Mouse (Mus musculus) CH12.LX (cell line): ENCODE measurements around the gene Rps19bp1. TPM values are rescaled to one million over a fixed set of nuclear protein-coding genes. Genes with fewer than 3 reads are reported as not detected.

ENCODE experiments used
- DNase-seq: peaks from one replicate; pipeline ENCODE4 v3.0.0-alpha.2; 2013; ENCODE audit errors: extremely low read depth
- H3K27ac ChIP-seq: 2 replicates; pipeline ENCODE4 v1.5.1; 2012; ENCODE audit warnings: low read depth, mild to moderate bottlenecking, control low read depth, moderate library complexity; ENCODE audit not compliant: insufficient read depth
- H3K27me3 ChIP-seq: replicated peaks from 2 replicates; pipeline ENCODE3; 2012; ENCODE audit warnings: inconsistent platforms
- H3K36me3 ChIP-seq, 2 experiments: replicated peaks in 1 of 2; 2 replicates each; pipeline versions ENCODE3 to v1.6.1; 2012; ENCODE audit warnings: inconsistent platforms in 1 of 2, low read length in 1 of 2, mild to moderate bottlenecking in 1 of 2, mixed read lengths in 1 of 2, moderate library complexity in 1 of 2; ENCODE audit not compliant: control insufficient read depth in 1 of 2, insufficient read depth in 1 of 2
- H3K4me1 ChIP-seq, 2 experiments: 2 replicates each; pipeline ENCODE4 v1.6.1; 2012; ENCODE audit warnings: inconsistent platforms in 1 of 2, moderate library complexity in 1 of 2; ENCODE audit not compliant: insufficient read depth in 2 of 2, control insufficient read depth in 1 of 2
- H3K4me2 ChIP-seq: 2 replicates; pipeline ENCODE4 v1.6.1; 2012; ENCODE audit warnings: low read depth, mild to moderate bottlenecking, control low read depth; ENCODE audit not compliant: poor library complexity, insufficient read depth, severe bottlenecking
- H3K4me3 ChIP-seq, 3 experiments: fragments of 150-350 bp in 1 of 3; sonication (generic) in 1 of 3; replicated peaks in 1 of 3; 2 replicates each; pipeline versions ENCODE3 to v1.5.1; 2011 to 2012; ENCODE audit warnings: low read depth in 2 of 3, low read length in 2 of 3, mild to moderate bottlenecking in 2 of 3, moderate library complexity in 2 of 3, control low read depth in 1 of 3, improper control_type of control experiment in 1 of 3, inconsistent platforms in 1 of 3, mixed read lengths in 1 of 3; ENCODE audit not compliant: poor library complexity in 1 of 3
- H3K79me2 ChIP-seq: replicated peaks from 2 replicates; pipeline ENCODE4 v1.6.1; 2012; ENCODE audit warnings: mild to moderate bottlenecking, moderate library complexity; ENCODE audit not compliant: control insufficient read depth, poor library complexity, insufficient read depth, severe bottlenecking; ENCODE audit errors: extremely low read depth
- H3K9ac ChIP-seq: 2 replicates; pipeline ENCODE4 v1.6.1; 2012; ENCODE audit warnings: low read depth, mild to moderate bottlenecking, control low read depth, moderate library complexity; ENCODE audit not compliant: insufficient read depth
- H3K9me3 ChIP-seq: replicated peaks from 2 replicates; pipeline ENCODE3; 2012; ENCODE audit warnings: low read length, inconsistent platforms, mixed read lengths
- CHD2 ChIP-seq: IDR thresholded peaks from 2 replicates; pipeline ENCODE4 v1.6.1; 2011; ENCODE audit warnings: low read length, improper control_type of control experiment
- EP300 ChIP-seq: IDR thresholded peaks from 2 replicates; pipeline ENCODE4 v1.6.1; 2011; ENCODE audit warnings: low read length, improper control_type of control experiment
- HCFC1 ChIP-seq: IDR thresholded peaks from 2 replicates; pipeline ENCODE4 v1.6.1; 2012; ENCODE audit warnings: low read depth, mild to moderate bottlenecking, inconsistent platforms, low read length, improper control_type of control experiment
- IRF4 ChIP-seq: IDR thresholded peaks from 2 replicates; pipeline ENCODE4 v1.6.1; 2014; ENCODE audit warnings: low read depth, mild to moderate bottlenecking, inconsistent platforms, low read length, improper control_type of control experiment
- MAFK ChIP-seq: IDR thresholded peaks from 2 replicates; pipeline ENCODE4 v1.6.1; 2011; ENCODE audit warnings: low read length, improper control_type of control experiment; ENCODE audit not compliant: insufficient replicate concordance
- MAZ ChIP-seq: IDR thresholded peaks from 2 replicates; pipeline ENCODE4 v1.6.1; 2012; ENCODE audit warnings: low read depth, mild to moderate bottlenecking, inconsistent platforms, low read length, improper control_type of control experiment, moderate library complexity
- MEF2A ChIP-seq: IDR thresholded peaks from 2 replicates; pipeline ENCODE4 v1.6.1; 2014; ENCODE audit warnings: low read depth, mild to moderate bottlenecking, inconsistent platforms, low read length, improper control_type of control experiment, borderline replicate concordance
- MXI1 ChIP-seq: IDR thresholded peaks from 2 replicates; pipeline ENCODE4 v1.6.1; 2011; ENCODE audit warnings: mild to moderate bottlenecking, low read depth, low read length, improper control_type of control experiment
- MYC ChIP-seq: IDR thresholded peaks from 2 replicates; pipeline ENCODE4 v1.6.1; 2011; ENCODE audit warnings: low read depth, mild to moderate bottlenecking, improper control_type of control experiment, low read length
- NELFE ChIP-seq: IDR thresholded peaks from 2 replicates; pipeline ENCODE4 v1.6.1; 2011; ENCODE audit warnings: low read depth, low read length, improper control_type of control experiment
- POLR2A ChIP-seq: IDR thresholded peaks from 2 replicates; pipeline ENCODE4 v1.6.1; 2011; ENCODE audit warnings: low read depth, mild to moderate bottlenecking, improper control_type of control experiment, low read length
- RAD21 ChIP-seq: IDR thresholded peaks from 2 replicates; pipeline ENCODE4 v1.6.1; 2011; ENCODE audit warnings: low read depth, mild to moderate bottlenecking, low read length, improper control_type of control experiment, moderate library complexity
- RCOR1 ChIP-seq: conservative IDR thresholded peaks from 2 replicates; pipeline ENCODE4 v1.6.1; 2012; ENCODE audit warnings: low read depth, mild to moderate bottlenecking, inconsistent platforms, low read length, improper control_type of control experiment
- SIN3A ChIP-seq: IDR thresholded peaks from 2 replicates; pipeline ENCODE4 v1.6.1; 2012; ENCODE audit warnings: low read length, improper control_type of control experiment, inconsistent platforms
- SMC3 ChIP-seq: IDR thresholded peaks from 2 replicates; pipeline ENCODE4 v1.6.1; 2011; ENCODE audit warnings: low read depth, low read length, improper control_type of control experiment
- TBP ChIP-seq: conservative IDR thresholded peaks from 2 replicates; pipeline ENCODE4 v1.6.1; 2011; ENCODE audit warnings: low read depth, low read length, improper control_type of control experiment
- UBTF ChIP-seq: IDR thresholded peaks from 2 replicates; pipeline ENCODE4 v1.6.1; 2012; ENCODE audit warnings: low read depth, mild to moderate bottlenecking, inconsistent platforms, low read length, improper control_type of control experiment, moderate library complexity
- USF1 ChIP-seq: IDR thresholded peaks from 2 replicates; pipeline ENCODE4 v1.6.1; 2014; ENCODE audit warnings: low read depth, mild to moderate bottlenecking, inconsistent platforms, low read length, improper control_type of control experiment
- dilution Hi-C: fragments of 300-500 bp; cut with MboI; formaldehyde crosslinking; loops from 2 replicates; pipeline ENCODE4 v1.14.3; 2020; ENCODE audit warnings: low sequenced_read_pairs; ENCODE audit not compliant: extremely low pct_unique_long_range_greater_than_20kb, extremely low pct_ligation_motif_present
- in situ Hi-C: fragments of 300-500 bp; cut with MboI; formaldehyde crosslinking; loops from 3 replicates; pipeline ENCODE4 v1.14.3; 2019; ENCODE audit warnings: low sequenced_read_pairs, low pct_ligation_motif_present, low pct_unique_long_range_greater_than_20kb, mixed read lengths
- polyA plus RNA-seq: library from polyadenylated mRNA; unstranded; fragments of >175 nt; gene quantifications from 2 replicates; pipeline ENCODE4 v1.2.1, GENCODE M21; 2012; ENCODE audit warnings: low read depth; ENCODE audit not compliant: insufficient read length
- total RNA-seq, 2 experiments: library from RNA; depleted of rRNA; stranded (reverse); fragments of 300-350 nt in 1 of 2; fragments of >200 nt in 1 of 2; gene quantifications; 2 replicates each; pipeline ENCODE4 v1.2.3; 2012 to 2014

The Rps19bp1 gene
- total and polyA plus RNA-seq, 3 experiments: 47.1 to 91.2 (median 63.3) TPM

DNA sequence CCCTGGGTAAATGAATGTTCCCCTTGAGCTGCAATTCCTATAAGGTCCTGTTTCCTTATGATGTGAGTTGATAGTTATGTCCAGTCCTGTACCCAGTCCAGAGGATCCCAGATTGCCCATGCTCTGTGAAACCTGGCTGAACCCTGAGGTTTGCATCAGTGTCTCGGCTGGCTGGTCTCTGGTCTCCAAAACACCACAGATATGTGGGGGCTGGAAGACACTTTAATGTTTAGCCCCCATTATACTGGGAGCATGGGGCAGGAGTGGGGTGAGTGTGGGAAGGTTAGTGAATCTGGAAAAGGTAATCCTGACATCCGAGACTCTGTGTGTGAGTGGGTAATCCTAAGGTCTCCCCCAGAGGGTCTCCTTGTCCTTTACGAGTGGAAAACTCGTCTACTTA is 31.1 kb downstream of the Rps19bp1 start:
- dilution Hi-C loops: no loop called here
- TF ChIP-seq EP300: no peak
- TF ChIP-seq SMC3: no peak
- TF ChIP-seq MAZ: no peak
- TF ChIP-seq SIN3A: no peak
- TF ChIP-seq TBP: no peak
- no peak for TF ChIP-seq IRF4
- TF ChIP-seq POLR2A: no peak
- no peak for TF ChIP-seq RCOR1
- TF ChIP-seq MEF2A: no peak
- TF ChIP-seq MYC: no peak
- no peak for TF ChIP-seq CHD2
- TF ChIP-seq NELFE: no peak
- TF ChIP-seq HCFC1: no peak
- TF ChIP-seq MAFK: no peak
- no peak for TF ChIP-seq MXI1
- peaks cover 27 to 30% of the 10 kb centered on the region in 2 experiments for H3K36me3 ChIP-seq
- no peak overlapping the region for H3K4me2 ChIP-seq
- H3K79me2 ChIP-seq: peaks cover 28% of the 10 kb centered on the region
- H3K4me3 ChIP-seq: no peak overlapping the region
- 0 out of 2 replicates have a peak overlapping the region, but pooled peaks have one; percentile 23 for H3K9ac ChIP-seq
- H3K9me3 ChIP-seq: no peaks in the 10 kb centered on the region
- no peak for DNase-seq
- no peak overlapping the region for H3K27ac ChIP-seq
- in situ Hi-C loops: loop anchor here (10.0 kb wide), 1 partner anchor 288 kb away; no protein-coding TSS in a partner anchor
- no peaks in the 10 kb centered on the region for H3K27me3 ChIP-seq
- peaks cover 2 to 25% of the 10 kb centered on the region in 2 experiments; a peak in 3 of 4 replicates for H3K4me1 ChIP-seq

DNA sequence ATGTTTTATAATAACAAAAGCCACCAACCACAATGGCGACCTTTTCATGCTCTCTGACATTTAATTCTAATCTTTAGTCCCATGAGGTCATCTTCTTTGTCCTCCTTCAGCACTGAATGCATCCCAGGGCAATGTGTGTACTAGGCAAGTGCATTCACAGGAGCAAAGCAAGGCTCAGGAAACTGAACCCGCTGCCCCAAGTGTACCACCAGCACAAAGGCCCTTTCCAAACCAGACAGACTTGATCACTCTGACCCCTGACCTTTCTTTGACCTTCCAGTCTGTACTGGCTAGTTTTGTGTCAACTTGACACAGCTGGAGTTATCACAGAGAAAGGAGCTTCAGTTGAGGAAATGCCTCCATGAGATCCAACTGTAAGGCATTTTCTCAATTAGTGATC is 31.8 kb downstream of the Rps19bp1 start:
- in situ Hi-C loops (loop anchor here (10.0 kb wide), 1 partner anchor 288 kb away; no protein-coding TSS in a partner anchor), dilution Hi-C loops (no loop called here)
- no peak overlapping the region for H3K4me3 ChIP-seq
- H3K9me3 ChIP-seq: no peaks in the 10 kb centered on the region
- H3K27me3 ChIP-seq: no peaks in the 10 kb centered on the region
- H3K9ac ChIP-seq: no peak overlapping the region
- peaks cover 19 to 23% of the 10 kb centered on the region in 2 experiments for H3K36me3 ChIP-seq
- H3K4me2 ChIP-seq: no peak overlapping the region
- no peak overlapping the region for H3K27ac ChIP-seq
- TF ChIP-seq UBTF: no peak
- no peak for TF ChIP-seq TBP
- no peak for TF ChIP-seq SIN3A
- TF ChIP-seq RAD21: no peak
- TF ChIP-seq USF1: no peak
- H3K4me1 ChIP-seq: peaks cover 4 to 32% of the 10 kb centered on the region in 2 experiments; a peak in 3 of 4 replicates
- DNase-seq: no peak
- H3K79me2 ChIP-seq: peaks cover 28% of the 10 kb centered on the region
